Mouse (Mus musculus) ES-E14 (cell line): ENCODE results near the gene Tfeb.

Experiments used
- CHD2 ChIP-seq: IDR thresholded peaks from 2 replicates; pipeline ENCODE4 v1.6.1; 2014; ENCODE audit warnings: mild to moderate bottlenecking, low read depth, low read length, inconsistent platforms
- MAFK ChIP-seq: IDR thresholded peaks from 2 replicates; pipeline ENCODE4 v1.6.1; 2014; ENCODE audit warnings: mild to moderate bottlenecking, low read depth, low read length, inconsistent platforms; ENCODE audit not compliant: insufficient read depth

- no peak for TF ChIP-seq CHD2
- no peak for TF ChIP-seq MAFK
Measured at GRCm38 (mm10) chr17:47767456-47768141, 30.8 kb downstream of the Tfeb start.
